Mouse (Mus musculus): ENCODE data around the gene Aicda. TPM values are rescaled to one million over a fixed set of nuclear protein-coding genes. Genes with fewer than 3 reads are reported as not detected.
A peak's percentile ranks its signal among the peaks of the same experiment; 100 is the strongest.

The Aicda gene
- polyA plus RNA-seq, 1 experiment = 0.20 TPM

- no peaks in the 10 kb centered on the region for H3K36me3 ChIP-seq (ENCODE audit: control insufficient read depth, insufficient read depth, low read length)
- H3K4me3 ChIP-seq (ENCODE audit: extremely low read depth, insufficient read depth, insufficient read length) = no peak overlapping the region
- no peaks in the 10 kb centered on the region for H3K27me3 ChIP-seq (ENCODE audit: control insufficient read depth, insufficient read depth, low read length)
- WGBS = 72% methylated on average over 1 of the region's 1 CpGs
- TF ChIP-seq POLR2A (IDR thresholded peaks at IDR 0.05; ENCODE audit: low read depth, low read length) (no peak), CTCF (IDR thresholded peaks at IDR 0.05; ENCODE audit: extremely low read depth, insufficient read depth, insufficient read length, insufficient replicate concordance) (no peak)
- no peak overlapping the region for H3K27ac ChIP-seq (ENCODE audit: insufficient read depth, low read length)
- H3K4me1 ChIP-seq (ENCODE audit: control insufficient read depth, insufficient read depth, insufficient read length) = no peaks in the 10 kb centered on the region
- no peak for DNase-seq (ENCODE audit: low read depth in 1 of 2, low spot score in 2 of 2)
Observed at GRCm38 (mm10) chr6:122517668-122518067, 35.9 kb upstream of the Aicda start.

GRCm38 (mm10) chr6:122519384-122519783, 34.2 kb upstream of the Aicda start:
- H3K4me1 ChIP-seq (ENCODE audit: control insufficient read depth, insufficient read depth, insufficient read length) = no peaks in the 10 kb centered on the region
- TF ChIP-seq POLR2A (IDR thresholded peaks at IDR 0.05; ENCODE audit: low read depth, low read length) (no peak), CTCF (IDR thresholded peaks at IDR 0.05; ENCODE audit: extremely low read depth, insufficient read depth, insufficient read length, insufficient replicate concordance) (no peak)
- no peaks in the 10 kb centered on the region for H3K27me3 ChIP-seq (ENCODE audit: control insufficient read depth, insufficient read depth, low read length)
- no peak overlapping the region for H3K4me3 ChIP-seq (ENCODE audit: extremely low read depth, insufficient read depth, insufficient read length)
- no peak overlapping the region for H3K27ac ChIP-seq (ENCODE audit: insufficient read depth, low read length)
- 58% methylated on average over 2 of the region's 2 CpGs for WGBS
- no peaks in the 10 kb centered on the region for H3K36me3 ChIP-seq (ENCODE audit: control insufficient read depth, insufficient read depth, low read length)
- no peak for DNase-seq (ENCODE audit: low read depth in 1 of 2, low spot score in 2 of 2)

GRCm38 (mm10) chr6:122522595-122522994, 31.0 kb upstream of the Aicda start:
- no peak overlapping the region for H3K27ac ChIP-seq (ENCODE audit: insufficient read depth, low read length)
- H3K27me3 ChIP-seq (ENCODE audit: control insufficient read depth, insufficient read depth, low read length) = 0 out of 2 replicates have a peak, but pooled peaks cover 1% of the 10 kb centered on the region
- H3K4me3 ChIP-seq (ENCODE audit: extremely low read depth, insufficient read depth, insufficient read length) = no peak overlapping the region
- no peak for TF ChIP-seq CTCF (IDR thresholded peaks at IDR 0.05; ENCODE audit: extremely low read depth, insufficient read depth, insufficient read length, insufficient replicate concordance)
- no peak for TF ChIP-seq POLR2A (IDR thresholded peaks at IDR 0.05; ENCODE audit: low read depth, low read length)
- WGBS = 81% methylated on average over 9 of the region's 9 CpGs
- no peak for DNase-seq (ENCODE audit: low read depth in 1 of 2, low spot score in 2 of 2)
- H3K36me3 ChIP-seq (ENCODE audit: control insufficient read depth, insufficient read depth, low read length) = no peaks in the 10 kb centered on the region
- H3K4me1 ChIP-seq (ENCODE audit: control insufficient read depth, insufficient read depth, insufficient read length) = no peaks in the 10 kb centered on the region

GRCm38 (mm10) chr6:122523289-122523688, 30.3 kb upstream of the Aicda start:
- DNase-seq (ENCODE audit: low read depth in 1 of 2, low spot score in 2 of 2) = no peak
- Histone ChIP-seq H3K4me3 (ENCODE audit: extremely low read depth, insufficient read depth, insufficient read length) (no peak overlapping the region), H3K27me3 (ENCODE audit: control insufficient read depth, insufficient read depth, low read length) (0 out of 2 replicates have a peak, but pooled peaks cover 2% of the 10 kb centered on the region), H3K27ac (ENCODE audit: insufficient read depth, low read length) (no peak overlapping the region), H3K36me3 (ENCODE audit: control insufficient read depth, insufficient read depth, low read length) (no peaks in the 10 kb centered on the region), H3K4me1 (ENCODE audit: control insufficient read depth, insufficient read depth, insufficient read length) (no peaks in the 10 kb centered on the region)
- TF ChIP-seq POLR2A (IDR thresholded peaks at IDR 0.05; ENCODE audit: low read depth, low read length) (no peak), CTCF (IDR thresholded peaks at IDR 0.05; ENCODE audit: extremely low read depth, insufficient read depth, insufficient read length, insufficient replicate concordance) (no peak)
- 89% methylated on average over 8 of the region's 8 CpGs for WGBS

- Histone ChIP-seq H3K27me3 (ENCODE audit: control insufficient read depth, insufficient read depth, low read length) (0 out of 2 replicates have a peak, but pooled peaks cover 2% of the 10 kb centered on the region), H3K4me1 (ENCODE audit: control insufficient read depth, insufficient read depth, insufficient read length) (no peaks in the 10 kb centered on the region), H3K27ac (ENCODE audit: insufficient read depth, low read length) (no peak overlapping the region), H3K36me3 (ENCODE audit: control insufficient read depth, insufficient read depth, low read length) (no peaks in the 10 kb centered on the region), H3K4me3 (ENCODE audit: extremely low read depth, insufficient read depth, insufficient read length) (no peak overlapping the region)
- TF ChIP-seq POLR2A (IDR thresholded peaks at IDR 0.05; ENCODE audit: low read depth, low read length) (no peak), CTCF (IDR thresholded peaks at IDR 0.05; ENCODE audit: extremely low read depth, insufficient read depth, insufficient read length, insufficient replicate concordance) (no peak)
- peak in 1 of 2 experiments; percentile 9 for DNase-seq (ENCODE audit: low read depth in 1 of 2, low spot score in 2 of 2)
- 10% methylated on average over 12 of the region's 12 CpGs for WGBS
Observed at GRCm38 (mm10) chr6:122527596-122527995, 26.0 kb upstream of the Aicda start.

GRCm38 (mm10) chr6:122528136-122528535, 25.5 kb upstream of the Aicda start:
- no peaks in the 10 kb centered on the region for H3K36me3 ChIP-seq (ENCODE audit: control insufficient read depth, insufficient read depth, low read length)
- 0 out of 2 replicates have a peak, but pooled peaks cover 2% of the 10 kb centered on the region for H3K27me3 ChIP-seq (ENCODE audit: control insufficient read depth, insufficient read depth, low read length)
- H3K4me1 ChIP-seq (ENCODE audit: control insufficient read depth, insufficient read depth, insufficient read length) = peaks cover 2% of the 10 kb centered on the region; the same call in 1 of the 2 replicates
- DNase-seq (ENCODE audit: low read depth in 1 of 2, low spot score in 2 of 2) = no peak
- TF ChIP-seq POLR2A (IDR thresholded peaks at IDR 0.05; ENCODE audit: low read depth, low read length) (no peak), CTCF (IDR thresholded peaks at IDR 0.05; ENCODE audit: extremely low read depth, insufficient read depth, insufficient read length, insufficient replicate concordance) (no peak)
- no peak overlapping the region for H3K4me3 ChIP-seq (ENCODE audit: extremely low read depth, insufficient read depth, insufficient read length)
- WGBS = 80% methylated on average over 11 of the region's 11 CpGs
- no peak overlapping the region for H3K27ac ChIP-seq (ENCODE audit: insufficient read depth, low read length)

- no peak for DNase-seq (ENCODE audit: low read depth in 1 of 2, low spot score in 2 of 2)
- Histone ChIP-seq H3K4me1 (ENCODE audit: control insufficient read depth, insufficient read depth, insufficient read length) (peaks cover 4% of the 10 kb centered on the region; the same call in 1 of the 2 replicates), H3K36me3 (ENCODE audit: control insufficient read depth, insufficient read depth, low read length) (no peaks in the 10 kb centered on the region), H3K4me3 (ENCODE audit: extremely low read depth, insufficient read depth, insufficient read length) (no peak overlapping the region), H3K27ac (ENCODE audit: insufficient read depth, low read length) (no peak overlapping the region), H3K27me3 (ENCODE audit: control insufficient read depth, insufficient read depth, low read length) (0 out of 2 replicates have a peak, but pooled peaks cover 2% of the 10 kb centered on the region)
- TF ChIP-seq POLR2A (IDR thresholded peaks at IDR 0.05; ENCODE audit: low read depth, low read length) (no peak), CTCF (IDR thresholded peaks at IDR 0.05; ENCODE audit: extremely low read depth, insufficient read depth, insufficient read length, insufficient replicate concordance) (no peak)
- WGBS = 85% methylated on average over 8 of the region's 8 CpGs
Observed at GRCm38 (mm10) chr6:122531466-122532174, 22.0 kb upstream of the Aicda start.

Measured in spleen, adult 2 months (tissue).